Mouse (Mus musculus): ENCODE measurements at regions not wholly inside any gene's neighbourhood (a gene's known extent, or its start where the extent isn't known, plus 50 kb on each side); places are given as distances from the start of the nearest gene placed in this dataset.
A peak's percentile ranks its signal among the peaks of the same experiment; 100 is the strongest.

GRCm38 (mm10) chr15:62334256-62335009 is 1411.6 kb upstream of the A1bg start:
- no peak for DNase-seq (ENCODE audit: low spot score)

GRCm38 (mm10) chr15:62332129-62332528 is 1409.3 kb upstream of the A1bg start:
- DNase-seq (ENCODE audit: low spot score), result no peak

GRCm38 (mm10) chr15:62331138-62331800 is 1408.5 kb upstream of the A1bg start:
- DNase-seq (ENCODE audit: low spot score), result no peak

DNA sequence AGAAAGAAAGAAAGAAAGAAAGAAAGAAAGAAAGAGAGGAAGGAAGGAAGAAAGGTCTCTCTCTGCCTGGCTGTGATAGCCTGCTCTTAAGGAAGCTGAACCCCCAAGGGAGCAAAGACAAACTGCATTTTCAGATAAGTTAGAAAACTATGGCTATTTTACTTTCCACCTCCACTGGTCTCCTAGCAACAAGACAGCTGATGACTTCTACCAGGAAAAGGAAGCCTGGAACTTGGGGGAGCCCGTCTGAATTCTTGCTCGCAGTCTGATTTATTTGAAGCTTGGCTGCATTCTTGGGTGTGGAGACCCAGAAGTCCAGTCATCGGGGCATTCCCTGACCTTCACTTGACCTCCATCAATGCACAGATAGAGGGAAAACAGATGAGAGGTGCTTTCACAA is 1406.1 kb upstream of the A1bg start:
- peak; percentile 17 for DNase-seq (ENCODE audit: low spot score)

DNA sequence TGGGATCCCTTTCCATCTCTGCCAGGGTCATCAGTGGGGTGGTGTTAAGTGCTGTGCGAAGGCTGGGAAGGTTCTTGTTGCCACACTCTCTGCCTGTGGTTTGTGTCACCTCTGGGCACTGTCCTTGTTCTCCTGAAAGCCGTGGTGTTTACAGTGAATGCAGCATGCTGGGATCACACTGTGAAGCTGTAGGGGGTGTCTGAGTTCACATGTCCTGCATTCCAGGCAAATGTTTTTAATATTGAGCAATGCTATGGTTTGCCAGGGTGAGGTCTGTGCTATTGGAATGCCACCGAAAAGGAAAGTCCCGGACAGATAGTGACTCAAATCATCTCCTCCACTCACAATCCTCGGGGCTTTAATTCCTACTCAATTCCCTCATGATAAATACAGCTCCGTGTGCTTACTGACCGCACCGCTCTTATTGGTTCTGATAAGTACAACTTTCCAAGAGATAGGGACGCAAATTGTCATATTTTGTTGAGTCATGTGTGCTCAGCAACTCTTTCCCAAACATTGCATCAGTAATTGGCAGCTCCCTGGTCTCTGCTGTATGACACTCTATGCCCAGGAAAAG is 1405.6 kb upstream of the A1bg start:
- peak; percentile 3 for DNase-seq (ENCODE audit: low spot score)

DNA sequence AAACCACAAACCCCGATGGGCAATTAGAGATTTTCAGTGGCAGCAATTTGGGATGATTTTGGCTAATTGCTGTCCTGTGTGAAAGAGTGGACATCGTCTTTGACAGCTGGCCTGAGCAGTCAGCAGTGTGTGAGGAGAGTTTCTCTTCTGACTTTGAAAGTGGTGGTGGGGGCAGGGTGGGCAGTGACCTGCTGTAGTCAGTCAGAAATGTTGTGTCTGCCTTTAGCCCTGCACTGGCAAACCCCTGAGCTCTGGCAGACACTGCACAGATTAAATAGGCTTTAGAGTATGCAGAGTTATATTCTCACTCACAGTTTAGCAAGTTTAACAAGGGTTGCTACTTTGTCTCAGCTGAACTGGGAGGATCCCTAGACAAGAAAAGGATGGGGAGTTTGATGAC is 1404.7 kb upstream of the A1bg start:
- DNase-seq (ENCODE audit: low spot score), result peak; percentile 20

- no peak for DNase-seq (ENCODE audit: low spot score)
Observed at GRCm38 (mm10) chr15:62326524-62326923, 1403.7 kb upstream of the A1bg start.

- no peak for DNase-seq (ENCODE audit: low spot score)
Observed at GRCm38 (mm10) chr15:62325451-62326290, 1402.9 kb upstream of the A1bg start.

GRCm38 (mm10) chr15:62320966-62321365 is 1398.2 kb upstream of the A1bg start:
- no peak for DNase-seq (ENCODE audit: low spot score)

- no peak for DNase-seq (ENCODE audit: low spot score)
Observed at GRCm38 (mm10) chr15:62314449-62314848, 1391.6 kb upstream of the A1bg start.

DNA sequence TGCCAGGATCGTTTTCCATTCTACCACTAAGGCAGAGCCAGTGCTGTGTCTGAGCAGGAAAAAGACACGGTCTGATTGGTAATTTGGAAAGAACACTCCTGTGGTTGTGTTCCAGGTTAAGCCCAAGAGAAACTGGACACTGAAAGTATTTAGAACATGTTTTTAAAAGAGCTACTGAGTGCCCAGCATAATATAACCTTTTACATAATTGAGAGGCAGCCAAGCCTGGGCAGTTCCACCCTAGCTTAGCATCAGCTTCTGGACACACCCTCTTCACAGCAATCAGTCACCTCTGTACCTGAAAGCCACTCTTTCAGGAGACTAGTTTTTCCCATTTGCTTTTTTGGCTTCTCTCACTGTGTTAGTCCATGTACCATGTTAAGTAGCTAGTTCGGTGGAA is 1379.4 kb upstream of the A1bg start:
- DNase-seq (ENCODE audit: low spot score), result no peak

DNA sequence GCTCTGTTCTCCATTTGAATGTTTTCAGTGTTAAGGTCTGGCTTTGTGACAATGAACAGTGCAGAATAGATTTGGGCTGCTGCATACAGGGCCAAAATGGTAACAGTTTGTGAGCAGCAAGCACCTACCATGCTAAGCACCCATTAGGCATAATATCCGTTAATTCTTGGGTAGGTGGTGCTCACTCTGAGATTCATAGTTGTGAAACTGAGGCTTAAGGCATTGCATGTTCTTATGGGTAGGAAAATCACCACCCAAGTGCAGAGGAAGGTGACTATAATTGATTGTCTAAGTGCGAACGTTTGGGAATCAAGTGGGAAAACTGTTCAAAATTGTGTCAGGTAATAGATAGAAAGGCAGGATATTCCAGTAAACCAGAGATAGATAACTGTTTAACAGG is 1378.8 kb upstream of the A1bg start:
- no peak for DNase-seq (ENCODE audit: low spot score)

- no peak for DNase-seq (ENCODE audit: low spot score)
Observed at GRCm38 (mm10) chr15:62297138-62297537, 1374.3 kb upstream of the A1bg start.

GRCm38 (mm10) chr15:62295233-62295927 is 1372.6 kb upstream of the A1bg start:
- DNase-seq (ENCODE audit: low spot score), result peak; percentile 21

- DNase-seq (ENCODE audit: low spot score), result no peak
Observed at GRCm38 (mm10) chr15:62294786-62295185, 1372.0 kb upstream of the A1bg start.

DNA sequence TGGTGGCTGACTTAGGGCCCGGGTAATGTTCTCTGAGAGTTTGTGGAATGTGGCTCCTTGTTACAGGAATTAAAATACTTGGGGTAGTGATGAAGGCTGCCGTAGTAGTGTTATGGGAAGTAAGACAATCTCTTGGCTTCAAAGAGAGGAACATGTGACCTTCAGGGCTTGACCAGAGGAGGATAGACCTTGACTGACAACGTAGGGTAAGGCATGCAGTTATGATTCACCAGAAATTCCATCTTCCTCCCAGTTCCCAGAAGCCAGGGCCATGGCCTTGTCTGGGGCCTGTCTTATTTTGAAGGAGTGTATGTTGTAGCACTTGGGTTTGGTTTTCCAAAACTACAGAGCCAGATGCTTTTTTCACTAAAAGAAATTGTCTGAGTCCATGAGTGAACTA is 1370.1 kb upstream of the A1bg start:
- no peak for DNase-seq (ENCODE audit: low spot score)

DNA sequence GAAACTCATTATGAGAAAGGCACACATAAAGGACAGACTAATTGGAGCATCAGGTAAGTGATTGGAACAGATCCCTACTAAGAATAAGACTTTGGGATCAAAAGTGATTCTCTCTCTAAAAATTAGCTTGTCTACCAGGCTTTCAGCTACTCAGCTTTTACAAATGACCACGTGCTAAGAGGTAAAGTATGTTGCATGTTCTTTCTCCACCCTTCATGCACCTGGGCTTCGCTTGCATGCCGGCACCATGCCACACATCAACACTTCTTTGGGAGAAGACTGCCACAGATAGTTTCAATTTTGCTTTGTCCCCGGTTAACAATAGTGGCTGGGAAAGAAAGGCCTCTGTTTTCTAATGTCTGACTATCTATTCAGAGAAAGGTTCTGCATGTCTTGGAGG is 1367.9 kb upstream of the A1bg start:
- no peak for DNase-seq (ENCODE audit: low spot score)

- peak; percentile 8 for DNase-seq (ENCODE audit: low spot score)
Observed at GRCm38 (mm10) chr15:62286666-62287655, 1364.1 kb upstream of the A1bg start.

DNA sequence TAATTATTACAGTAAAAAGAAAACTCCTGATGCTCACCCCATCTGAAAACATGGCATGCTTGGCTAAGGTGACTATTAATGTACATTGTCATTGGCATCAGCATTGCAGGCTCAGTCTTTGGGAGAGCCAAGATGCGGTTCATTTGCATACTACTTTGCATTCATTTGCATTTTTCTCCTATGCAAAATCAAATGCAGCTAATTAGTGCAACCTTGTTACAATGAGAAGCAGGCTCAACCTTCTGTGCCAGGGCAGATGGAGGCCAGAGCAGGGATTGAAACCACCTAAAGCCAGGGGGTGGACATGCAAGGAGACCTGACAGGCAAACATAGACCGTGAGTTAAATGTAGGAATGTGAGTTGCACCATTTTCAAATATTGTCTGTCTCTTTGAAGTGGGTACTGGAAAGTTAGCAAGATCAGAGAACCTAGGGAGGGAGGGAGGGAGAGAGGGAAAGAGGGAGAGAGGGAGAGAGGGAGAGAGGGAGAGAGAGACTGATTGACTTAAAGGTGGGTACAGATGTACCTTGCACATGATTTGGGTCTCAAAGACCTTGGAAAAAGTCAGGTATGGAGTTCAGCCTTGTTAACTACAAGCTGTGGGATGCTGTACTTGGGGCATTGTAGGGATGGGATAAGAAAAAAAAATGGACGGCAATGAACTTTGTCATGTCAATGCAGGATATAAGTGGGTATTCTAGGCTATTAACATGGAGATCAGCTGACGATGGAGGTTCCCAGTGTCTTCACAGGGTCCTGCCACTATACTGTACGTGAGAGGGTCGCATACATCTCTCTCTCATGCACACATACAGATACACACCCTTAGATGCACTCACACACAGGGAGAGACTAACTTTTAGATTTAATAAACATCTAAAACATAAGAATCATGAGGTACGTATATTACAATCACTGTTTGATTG is 1362.1 kb upstream of the A1bg start:
- no peak for DNase-seq (ENCODE audit: low spot score)

Measured in retina, embryonic 14.5 days (tissue).